Mouse (Mus musculus) lung, embryonic 15.5 days (tissue): ENCODE data around the gene Rbm28. TPM values are rescaled to one million over a fixed set of nuclear protein-coding genes. Genes with fewer than 3 reads are reported as not detected.

ENCODE experiments used
- ATAC-seq: fragments of 200-750 bp; cut with Nextera tagmentation; 2 replicates; pipeline ENCODE4 v1.8.0; 2017; ENCODE audit warnings: moderate number of reproducible peaks, borderline replicate concordance; ENCODE audit not compliant: low FRiP score, low TSS enrichment; ENCODE audit errors: extremely low read depth
- H3K27ac ChIP-seq: fragments of 300-500 bp; sonication (generic); 2 replicates; pipeline ENCODE4 v1.5.1; 2015; ENCODE audit warnings: moderate library complexity, mild to moderate bottlenecking, inconsistent platforms
- H3K27me3 ChIP-seq: fragments of 300-500 bp; sonication (generic); 2 replicates; pipeline ENCODE4 v1.6.1; 2015; ENCODE audit warnings: inconsistent platforms
- H3K36me3 ChIP-seq: fragments of 300-500 bp; sonication (generic); 2 replicates; pipeline ENCODE4 v1.6.1; 2015; ENCODE audit warnings: inconsistent platforms
- H3K4me1 ChIP-seq: fragments of 300-500 bp; sonication (generic); 2 replicates; pipeline ENCODE4 v1.6.1; 2015; ENCODE audit warnings: inconsistent platforms
- H3K4me2 ChIP-seq: fragments of 300-500 bp; sonication (generic); 2 replicates; pipeline ENCODE4 v1.6.1; 2015; ENCODE audit warnings: inconsistent platforms, mild to moderate bottlenecking, moderate library complexity
- H3K4me3 ChIP-seq: fragments of 300-500 bp; sonication (generic); 2 replicates; pipeline ENCODE4 v1.5.1; 2015; ENCODE audit warnings: mild to moderate bottlenecking, inconsistent platforms
- H3K9ac ChIP-seq: fragments of 300-500 bp; sonication (generic); 2 replicates; pipeline ENCODE4 v1.6.1; 2015; ENCODE audit warnings: inconsistent platforms
- H3K9me3 ChIP-seq: fragments of 300-500 bp; sonication (generic); 2 replicates; pipeline ENCODE4 v1.6.1; 2016; ENCODE audit warnings: inconsistent platforms
- WGBS: fragments of 180-500 bp; shearing (Covaris S2); methylation state at CpG from one replicate; pipeline ENCODE4 v1.1.7; 2015; 5-methylcytosine and 5-hydroxymethylcytosine counted together
- microRNA-seq: library from miRNA; unstranded; fragments of <30 nt; microRNA quantifications from one replicate; pipeline ENCODE4, GENCODE M21; 2016
- polyA plus RNA-seq: library from polyadenylated mRNA; unstranded; fragments of >200 nt; fragmentation: Nextera tagmentation; extraction: Ambion mirVana; gene quantifications from 2 replicates; pipeline ENCODE4 v1.2.1, GENCODE M21; 2015

The Rbm28 gene
- polyA plus RNA-seq, 1 experiment from 2014 or later: 35.0 TPM

DNA sequence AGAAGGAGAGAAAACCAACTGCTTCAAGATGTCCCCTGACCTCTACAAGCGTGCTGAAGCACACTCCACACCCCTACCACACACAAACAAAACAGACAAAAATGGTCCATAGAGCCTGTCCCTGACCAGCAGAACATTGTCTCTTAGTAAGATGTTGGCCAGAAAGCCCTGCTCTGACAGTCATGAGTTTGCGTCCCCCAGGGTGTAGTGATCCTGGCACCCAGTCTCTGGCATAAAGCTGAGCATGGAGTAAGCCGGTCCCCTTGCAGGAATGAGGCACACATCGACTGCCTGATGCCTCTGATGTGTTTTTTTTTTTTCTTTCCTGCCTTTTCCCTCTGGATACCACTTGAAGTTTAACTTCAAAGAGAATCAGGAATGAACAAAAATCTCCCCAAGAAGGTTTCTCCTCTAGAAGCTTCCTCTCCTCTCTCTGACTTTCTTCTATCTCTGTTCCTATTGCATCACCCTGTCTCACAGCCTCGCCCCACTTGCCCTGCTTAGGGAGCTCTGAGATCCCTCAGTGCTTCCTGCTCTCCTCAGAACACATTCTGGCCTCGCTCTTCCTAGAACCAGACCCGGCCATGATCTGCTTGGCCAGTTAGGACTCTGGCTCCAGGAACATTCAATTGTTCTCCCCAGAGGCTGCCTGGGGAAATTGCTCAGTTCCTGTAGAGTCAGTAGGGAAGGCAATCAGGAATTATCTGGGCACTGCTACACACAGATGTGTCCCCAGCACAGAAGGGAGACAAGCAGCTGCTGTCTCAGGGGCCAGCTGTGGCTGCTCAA, 76.7 kb downstream of the Rbm28 start:
- Histone ChIP-seq H3K27ac (no peak overlapping the region), H3K27me3 (no peaks in the 10 kb centered on the region), H3K9me3 (0 out of 2 replicates have a peak, but pooled peaks cover 2% of the 10 kb centered on the region), H3K4me1 (no peaks in the 10 kb centered on the region), H3K9ac (no peak overlapping the region), H3K4me2 (no peak overlapping the region), H3K36me3 (no peaks in the 10 kb centered on the region), H3K4me3 (no peak overlapping the region)
- no peak for ATAC-seq
- 59% methylated on average over 7 of the region's 7 CpGs for WGBS

DNA sequence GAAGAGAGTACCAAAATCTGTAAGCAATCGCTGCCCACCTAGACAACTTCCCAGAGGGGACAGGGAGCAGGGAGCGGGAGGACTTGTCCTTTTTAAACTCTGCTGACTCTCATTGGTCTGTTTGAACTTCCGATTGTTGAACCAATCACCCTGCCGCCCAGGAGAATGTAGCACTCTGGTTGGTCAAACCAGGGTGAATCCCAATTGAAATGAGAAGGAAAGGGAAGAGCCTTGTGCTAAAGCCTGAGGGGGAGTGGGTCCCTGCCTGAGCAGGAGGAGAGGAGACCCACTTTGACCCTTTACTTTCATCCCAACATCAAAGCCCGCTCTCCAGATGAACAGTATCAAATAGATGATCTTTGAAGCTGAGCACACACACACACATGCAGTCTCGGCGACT, 80.4 kb downstream of the Rbm28 start:
- Histone ChIP-seq H3K4me1 (no peaks in the 10 kb centered on the region), H3K9ac (no peak overlapping the region), H3K27me3 (no peaks in the 10 kb centered on the region), H3K4me3 (no peak overlapping the region), H3K9me3 (no peaks in the 10 kb centered on the region), H3K27ac (no peak overlapping the region), H3K4me2 (no peak overlapping the region), H3K36me3 (no peaks in the 10 kb centered on the region)
- 50% methylated on average over 7 of the region's 7 CpGs for WGBS
- no peak for ATAC-seq

DNA sequence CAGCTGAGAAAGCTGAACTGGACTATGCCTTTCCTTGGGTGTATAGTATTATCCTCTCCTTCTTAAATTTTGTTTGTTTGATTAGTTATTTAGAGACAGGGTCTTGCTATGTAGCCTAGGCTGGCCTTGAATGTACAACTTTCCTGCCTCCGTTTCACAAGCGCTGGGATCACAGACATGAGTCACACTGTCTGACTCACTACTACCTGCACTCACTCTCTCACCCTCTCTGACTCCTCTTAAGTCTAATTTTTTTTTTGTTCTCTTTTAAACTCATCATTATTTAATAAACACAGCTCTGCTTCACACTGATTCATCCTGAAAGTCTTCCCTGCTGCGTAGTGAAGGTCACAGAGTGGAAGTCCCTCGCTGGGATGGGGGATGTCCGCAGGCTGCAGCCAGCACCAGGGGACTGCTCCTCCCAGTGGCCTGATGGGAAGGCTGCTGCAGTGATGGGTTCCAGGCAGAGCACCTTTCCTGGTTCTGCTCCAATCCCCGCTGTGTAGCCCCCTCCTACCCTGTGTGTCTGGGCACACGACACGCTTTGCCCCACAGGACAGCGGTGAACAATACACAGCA, 81.9 kb downstream of the Rbm28 start:
- Histone ChIP-seq H3K4me3 (no peak overlapping the region), H3K4me1 (no peaks in the 10 kb centered on the region)
- ATAC-seq: no peak

DNA sequence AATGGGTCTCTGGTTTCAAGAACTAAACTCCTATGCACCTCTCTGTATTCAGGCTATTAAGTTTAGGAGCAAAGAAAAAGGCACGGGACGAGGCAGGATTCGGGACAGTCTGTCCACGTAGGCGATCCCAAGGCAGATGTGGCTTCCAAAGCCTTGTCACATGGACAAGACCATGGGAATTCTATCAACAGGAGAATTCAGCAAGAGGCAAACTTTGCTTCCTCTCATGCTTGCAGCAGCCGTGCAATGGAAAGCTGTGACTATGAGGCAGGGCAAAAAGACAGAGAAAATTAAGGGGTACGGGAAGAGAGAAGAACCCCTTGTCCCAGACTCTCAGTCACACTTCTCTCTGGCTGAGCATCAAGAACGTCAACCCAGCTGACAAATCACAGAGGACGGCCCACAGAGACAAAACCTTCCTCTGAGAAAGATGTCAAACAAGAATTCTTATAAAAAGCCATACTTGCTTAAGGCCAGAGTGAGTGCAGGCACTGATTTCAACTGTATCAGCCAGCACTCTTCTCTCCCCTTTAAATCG, 82.9 kb downstream of the Rbm28 start:
- Histone ChIP-seq H3K4me3 (no peak overlapping the region), H3K27me3 (no peaks in the 10 kb centered on the region), H3K27ac (no peak overlapping the region), H3K4me2 (no peak overlapping the region), H3K9ac (no peak overlapping the region), H3K9me3 (no peaks in the 10 kb centered on the region), H3K36me3 (no peaks in the 10 kb centered on the region), H3K4me1 (no peaks in the 10 kb centered on the region)
- 70% methylated on average over 10 of the region's 10 CpGs for WGBS
- no peak for ATAC-seq

More for the DNA sequence above, 81.9 kb downstream of the Rbm28 start:
- WGBS: 41% methylated on average over 9 of the region's 9 CpGs
- no peaks in the 10 kb centered on the region for H3K27me3 ChIP-seq
- no peak overlapping the region for H3K4me2 ChIP-seq
- no peaks in the 10 kb centered on the region for H3K9me3 ChIP-seq
- no peak overlapping the region for H3K9ac ChIP-seq
- no peaks in the 10 kb centered on the region for H3K36me3 ChIP-seq
- H3K27ac ChIP-seq: no peak overlapping the region

- no peaks in the 10 kb centered on the region for H3K4me1 ChIP-seq
- H3K36me3 ChIP-seq: no peaks in the 10 kb centered on the region
- H3K9ac ChIP-seq: no peak overlapping the region
- ATAC-seq: no peak
- H3K27me3 ChIP-seq: no peaks in the 10 kb centered on the region
- no peak overlapping the region for H3K4me3 ChIP-seq
- WGBS: 35% methylated on average over 4 of the region's 4 CpGs
- no peaks in the 10 kb centered on the region for H3K9me3 ChIP-seq
- no peak overlapping the region for H3K4me2 ChIP-seq
- H3K27ac ChIP-seq: no peak overlapping the region
These were observed 85.5 kb downstream of the Rbm28 start for GRCm38 (mm10) chr6:29079291-29079690.

- no peaks in the 10 kb centered on the region for H3K4me1 ChIP-seq
- no peak for ATAC-seq
- H3K36me3 ChIP-seq: no peaks in the 10 kb centered on the region
- H3K4me3 ChIP-seq: no peak overlapping the region
- H3K9ac ChIP-seq: no peak overlapping the region
- no peaks in the 10 kb centered on the region for H3K9me3 ChIP-seq
- H3K4me2 ChIP-seq: no peak overlapping the region
- H3K27ac ChIP-seq: no peak overlapping the region
- H3K27me3 ChIP-seq: no peaks in the 10 kb centered on the region
These were observed 90.7 kb downstream of the Rbm28 start for GRCm38 (mm10) chr6:29074133-29074469.

Small RNA genes lying within 50 kb of the gene (microRNA-seq; reads per million reads assigned to microRNA genes)
- gene Gm24303: not detected

Other genes with a start within 250 kb of the Rbm28 start
- gene Lep, start 104.8 kb downstream of the Rbm28 start, polyA plus RNA-seq: not detected in 2 replicates
- gene Prrt4, start 14.6 kb upstream of the Rbm28 start, polyA plus RNA-seq: 0.78 and 0.87 TPM in 2 replicates
- 48.0 and 51.8 TPM in 2 replicates for gene Impdh1, start 51.4 kb upstream of the Rbm28 start, polyA plus RNA-seq
- 45.6 and 46.2 TPM in 2 replicates for gene Hilpda, start 107.5 kb upstream of the Rbm28 start, polyA plus RNA-seq
- 0.51 and 0.68 TPM in 2 replicates for gene Fam71f2, start 114.6 kb upstream of the Rbm28 start, polyA plus RNA-seq
- 0.11 TPM in 1 of 2 replicates, not detected in the other for gene Fam71f1, start 154.1 kb upstream of the Rbm28 start, polyA plus RNA-seq
- 427 and 444 TPM in 2 replicates for gene Calu, start 183.1 kb upstream of the Rbm28 start, polyA plus RNA-seq
- gene Opn1sw, start 223.5 kb upstream of the Rbm28 start, polyA plus RNA-seq: 0.44 and 0.77 TPM in 2 replicates
- 7.8 and 9.1 TPM in 2 replicates for gene Ccdc136, start 231.3 kb upstream of the Rbm28 start, polyA plus RNA-seq